Mouse (Mus musculus): ENCODE results near the gene Acsl1.

Acsl1 gene

GRCm38 (mm10) chr8:46503072-46503695 lies 32.3 kb downstream of the Acsl1 start:
- no peak for DNase-seq (ENCODE audit: extremely low read depth, low read depth, low spot score)

DNA sequence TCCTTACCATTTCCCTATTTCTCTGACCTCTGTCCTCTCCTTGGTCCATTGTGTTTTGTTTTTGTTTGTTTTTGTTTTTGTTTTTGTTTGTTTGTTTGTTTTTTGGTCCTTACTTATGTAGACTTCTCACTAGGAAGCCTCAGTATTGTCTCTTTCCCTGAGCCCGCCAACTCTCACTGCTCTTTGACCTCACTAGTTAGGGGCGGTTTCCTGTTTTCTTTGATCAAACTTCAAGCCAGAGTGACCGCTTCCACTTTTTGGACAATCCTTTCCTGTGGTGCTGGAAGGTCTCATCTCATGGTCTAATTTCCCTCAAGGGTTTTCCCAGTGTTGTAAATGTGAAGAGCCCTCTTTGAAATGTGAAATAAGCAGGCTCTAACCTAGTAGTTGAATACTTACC lies 33.4 kb downstream of the Acsl1 start:
- DNase-seq (ENCODE audit: extremely low read depth, low read depth, low spot score): no peak

GRCm38 (mm10) chr8:46508488-46509395 lies 37.9 kb downstream of the Acsl1 start:
- no peak for DNase-seq (ENCODE audit: extremely low read depth, low read depth, low spot score)

DNA sequence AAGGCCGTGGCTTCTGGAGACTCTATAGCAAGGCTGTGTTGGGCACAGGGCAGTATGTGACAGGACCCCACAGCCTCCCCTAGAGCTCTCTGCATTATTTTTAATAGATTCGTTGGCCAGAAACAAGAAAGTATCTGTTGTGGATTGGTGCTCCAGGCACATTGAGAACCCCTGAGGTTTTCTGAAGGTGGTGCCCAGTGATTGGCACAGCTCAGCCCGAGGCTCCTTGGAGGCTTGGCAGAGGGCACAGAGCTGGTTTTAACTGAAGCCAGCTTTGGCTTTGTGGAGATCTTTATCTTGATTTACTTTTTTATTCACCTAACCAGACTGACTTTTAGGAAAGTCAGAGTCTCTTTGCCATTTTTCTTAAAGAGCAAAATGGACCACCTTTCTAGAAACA lies 38.6 kb downstream of the Acsl1 start:
- no peak for DNase-seq (ENCODE audit: extremely low read depth, low read depth, low spot score)

GRCm38 (mm10) chr8:46511336-46511735 lies 40.5 kb downstream of the Acsl1 start:
- no peak for DNase-seq (ENCODE audit: extremely low read depth, low read depth, low spot score)

DNA sequence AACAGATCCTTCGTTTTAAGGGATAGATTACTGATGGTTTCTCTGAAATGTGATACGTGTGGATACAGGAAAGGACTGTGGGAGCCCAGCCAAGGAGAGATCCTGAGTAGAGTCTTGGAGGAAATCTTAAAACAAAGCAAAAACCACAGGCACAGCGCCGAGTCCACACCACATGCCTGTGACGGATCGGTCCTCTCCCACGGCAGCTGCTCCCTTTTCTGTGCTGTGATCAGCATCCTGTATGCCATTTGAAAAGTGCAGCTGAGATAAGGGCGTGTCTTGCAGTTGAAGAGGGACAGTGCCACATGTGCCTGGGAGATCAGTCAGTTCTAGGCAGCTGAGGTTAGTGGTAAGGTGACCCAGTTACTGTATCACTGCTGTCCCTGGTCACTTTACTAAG lies 41.7 kb downstream of the Acsl1 start:
- DNase-seq (ENCODE audit: extremely low read depth, low read depth, low spot score): no peak

DNA sequence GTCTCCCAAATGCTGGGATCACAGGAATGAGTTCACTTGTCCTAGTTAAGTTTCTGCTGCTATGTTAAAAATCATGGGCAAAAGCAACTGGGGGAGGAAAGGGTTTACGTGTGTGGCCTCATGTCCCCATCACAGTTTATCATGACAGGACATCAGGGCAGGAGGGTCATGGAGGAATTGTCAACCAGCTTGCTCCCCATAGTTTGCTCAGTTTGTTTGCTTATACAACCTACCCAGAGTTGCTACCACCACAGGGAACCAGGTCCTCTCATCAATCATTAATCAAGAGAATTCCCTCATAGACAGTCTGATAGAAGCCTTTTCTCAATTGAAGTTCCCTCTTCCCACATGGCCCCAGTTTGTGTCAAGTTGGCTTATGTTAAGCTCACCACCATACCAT lies 43.2 kb downstream of the Acsl1 start:
- no peak for DNase-seq (ENCODE audit: extremely low read depth, low read depth, low spot score)

DNA sequence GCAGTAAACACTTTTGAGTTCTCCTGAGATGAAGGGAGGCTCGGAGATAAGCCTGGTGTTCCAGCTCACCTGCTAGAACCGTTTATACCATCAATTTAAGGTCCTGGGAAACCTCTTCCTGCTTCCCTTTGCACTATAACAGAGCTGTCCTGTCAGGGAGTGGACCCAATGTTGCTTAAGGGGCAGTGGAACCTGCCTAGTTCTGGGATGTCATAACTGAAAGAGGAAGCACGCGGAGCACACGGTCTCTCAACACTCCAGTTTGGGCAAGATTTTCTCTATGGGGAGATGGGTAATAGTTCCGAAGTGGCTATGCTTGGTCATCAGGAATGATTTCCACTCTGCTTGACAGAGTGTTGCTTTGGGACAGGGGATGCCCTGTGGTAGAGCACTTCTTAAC lies 49.8 kb downstream of the Acsl1 start:
- DNase-seq (ENCODE audit: extremely low read depth, low read depth, low spot score): no peak

DNA sequence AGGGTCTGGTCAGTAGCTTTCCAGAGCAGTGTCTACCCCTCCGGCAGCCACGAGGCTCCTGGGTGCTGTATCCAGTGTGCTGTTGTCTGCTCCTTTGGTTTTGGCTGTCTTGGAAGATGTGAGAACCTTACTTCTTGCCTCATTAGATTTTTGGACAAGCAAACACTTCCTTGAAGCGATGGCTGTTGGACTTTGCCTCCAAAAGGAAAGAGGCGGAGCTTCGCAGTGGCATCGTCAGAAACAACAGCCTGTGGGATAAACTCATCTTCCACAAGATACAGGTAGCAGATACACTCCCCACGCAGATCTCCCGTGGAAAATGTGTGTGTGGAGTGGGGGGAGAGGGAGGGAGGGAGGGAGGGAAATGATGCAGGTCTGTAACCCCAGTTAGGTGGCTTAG lies 55.3 kb downstream of the Acsl1 start:
- DNase-seq (ENCODE audit: extremely low read depth, low read depth, low spot score): no peak

DNA sequence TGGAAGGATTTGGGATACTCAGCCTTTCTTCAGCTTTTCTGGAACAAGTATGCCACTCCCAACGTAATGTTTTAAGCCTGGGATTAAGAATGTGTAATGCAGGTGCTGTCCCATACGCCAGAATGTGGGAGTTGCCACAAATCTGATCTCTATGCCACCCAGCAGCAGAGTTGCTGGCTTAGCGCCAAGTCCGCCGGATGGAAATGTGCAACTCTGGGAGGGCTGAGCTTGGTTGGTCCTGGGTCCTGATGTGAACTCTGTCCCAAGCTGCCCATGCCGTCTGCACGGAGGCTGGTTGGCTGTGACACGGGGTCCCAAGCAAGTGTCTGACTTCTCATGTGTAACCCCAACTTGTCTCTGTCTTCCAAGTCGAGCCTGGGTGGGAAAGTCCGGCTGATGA lies 56.0 kb downstream of the Acsl1 start:
- DNase-seq (ENCODE audit: extremely low read depth, low read depth, low spot score): no peak

DNA sequence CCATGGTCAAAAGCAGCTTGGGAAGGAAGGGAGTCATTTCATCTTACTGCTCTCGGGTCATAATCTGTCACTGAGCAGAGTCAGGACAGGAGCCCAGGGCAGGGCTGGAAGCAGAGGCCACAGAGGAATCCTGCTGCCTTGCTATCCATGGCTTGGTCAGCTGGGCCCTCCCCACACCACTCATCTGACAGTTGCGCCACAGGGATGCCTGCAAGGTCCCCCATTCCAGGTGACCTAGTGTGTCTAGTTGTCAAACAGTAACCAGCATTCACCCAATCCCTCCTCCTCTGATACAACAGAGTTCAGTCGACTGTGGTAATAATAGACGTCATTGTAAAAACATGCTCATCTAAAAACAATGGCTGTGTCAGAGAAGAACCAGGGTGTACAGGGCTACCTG lies 58.7 kb downstream of the Acsl1 start:
- no peak for DNase-seq (ENCODE audit: extremely low read depth, low read depth, low spot score)

GRCm38 (mm10) chr8:46530541-46530940 lies 59.7 kb downstream of the Acsl1 start:
- DNase-seq (ENCODE audit: extremely low read depth, low read depth, low spot score): no peak

GRCm38 (mm10) chr8:46533926-46534325 lies 63.1 kb downstream of the Acsl1 start:
- no peak for DNase-seq (ENCODE audit: extremely low read depth, low read depth, low spot score)

GRCm38 (mm10) chr8:46539701-46540100 lies 68.9 kb downstream of the Acsl1 start:
- no peak for DNase-seq (ENCODE audit: extremely low read depth, low read depth, low spot score)

- no peak for DNase-seq (ENCODE audit: extremely low read depth, low read depth, low spot score)
Observed at GRCm38 (mm10) chr8:46543191-46543590, 72.4 kb downstream of the Acsl1 start.

- DNase-seq (ENCODE audit: extremely low read depth, low read depth, low spot score): no peak
Observed at GRCm38 (mm10) chr8:46543662-46544061, 72.8 kb downstream of the Acsl1 start.

DNA sequence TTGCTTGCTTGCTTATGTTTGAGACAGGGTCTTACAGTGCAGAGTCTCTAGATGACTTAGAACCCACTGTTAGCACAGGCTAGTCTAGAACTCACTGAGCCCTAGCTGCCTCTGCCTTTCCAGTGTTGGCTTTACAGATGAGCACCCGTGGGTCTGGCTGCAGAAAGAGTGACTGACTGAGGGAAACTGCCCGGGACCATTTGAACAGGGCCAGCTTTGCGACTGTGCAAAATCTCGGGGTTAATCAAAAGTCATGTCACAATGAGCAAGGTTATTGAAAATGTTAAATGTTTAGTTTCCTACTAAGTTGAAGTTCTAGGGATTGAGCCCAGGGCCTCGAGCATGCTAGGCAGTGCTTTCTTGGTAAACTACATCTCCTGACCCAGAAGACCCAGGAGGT lies 75.0 kb downstream of the Acsl1 start:
- DNase-seq (ENCODE audit: extremely low read depth, low read depth, low spot score): no peak

DNA sequence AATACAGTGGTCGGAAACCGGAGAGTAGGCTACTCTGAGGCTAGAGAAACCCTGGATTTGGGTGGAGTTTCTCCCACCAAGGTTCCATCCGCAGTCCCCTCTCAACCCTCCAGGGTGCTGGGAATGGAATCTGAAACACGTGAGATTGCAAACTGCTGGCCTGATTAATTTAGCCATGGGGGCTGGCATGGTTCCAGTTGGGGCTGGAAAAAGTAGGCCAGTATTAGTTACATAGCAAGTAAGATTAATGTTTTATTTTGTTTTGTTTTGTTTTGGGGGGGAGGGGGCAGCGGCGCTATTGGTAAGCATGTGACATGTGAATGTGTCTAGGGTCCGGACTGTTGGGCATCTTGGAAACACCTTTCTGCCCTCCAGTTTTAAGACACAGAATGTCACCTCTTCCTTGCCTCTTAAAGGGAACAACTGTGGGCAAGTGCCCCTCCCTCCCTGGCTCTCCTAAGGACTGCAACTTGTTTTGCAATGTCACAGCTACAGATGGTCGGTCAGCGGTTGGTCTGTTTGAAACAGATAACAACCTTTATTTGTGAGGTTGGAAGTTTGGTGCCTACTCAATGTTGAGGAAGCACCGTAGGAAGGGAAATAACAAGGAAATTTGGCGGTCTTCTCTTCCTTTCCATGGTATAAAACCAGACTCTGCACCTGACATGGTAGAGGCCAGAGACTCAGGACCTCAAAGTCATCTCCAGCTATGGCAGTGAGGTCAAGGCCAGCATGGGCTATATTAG lies 75.8 kb downstream of the Acsl1 start:
- no peak for DNase-seq (ENCODE audit: extremely low read depth, low read depth, low spot score)

DNA sequence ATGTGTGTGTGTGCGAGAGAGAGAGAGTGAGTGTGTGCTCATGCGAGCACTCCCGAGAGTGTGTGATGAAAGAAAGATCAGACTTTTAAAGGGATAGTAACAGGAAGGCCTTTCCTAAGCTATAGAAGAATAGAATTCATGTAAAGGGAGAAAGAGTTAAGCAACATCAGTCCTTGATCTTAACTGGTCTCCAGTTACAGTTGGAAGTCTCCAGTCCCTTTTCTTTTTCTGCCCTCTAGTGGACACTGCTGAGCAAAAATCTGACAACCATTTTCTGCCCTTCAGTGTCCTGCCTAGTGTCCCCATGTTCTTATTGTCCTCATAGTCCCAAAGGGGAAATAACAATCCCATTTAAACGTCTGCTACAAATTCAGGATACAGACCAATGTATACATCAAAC lies 76.4 kb downstream of the Acsl1 start:
- DNase-seq (ENCODE audit: extremely low read depth, low read depth, low spot score): no peak

DNA sequence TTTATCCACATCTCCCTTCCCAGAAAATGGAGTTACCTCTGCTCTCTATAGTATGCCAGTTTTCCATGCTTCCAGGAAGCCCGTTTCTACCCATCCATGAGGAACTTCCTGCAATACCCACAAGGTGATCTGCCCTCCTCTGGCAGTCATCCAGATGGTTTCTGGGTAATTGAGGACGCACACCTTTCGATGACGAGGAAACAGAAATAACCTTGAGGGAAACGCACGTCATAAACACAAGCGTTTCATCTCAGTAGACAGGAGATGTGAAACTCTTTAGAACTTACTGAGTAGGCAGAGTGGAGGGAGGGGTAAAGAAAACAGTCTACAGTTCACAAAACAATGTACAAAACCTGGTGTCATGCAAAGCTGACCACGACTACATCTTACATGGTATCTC lies 79.2 kb downstream of the Acsl1 start:
- DNase-seq (ENCODE audit: extremely low read depth, low read depth, low spot score): no peak

- DNase-seq (ENCODE audit: extremely low read depth, low read depth, low spot score): no peak
Observed at GRCm38 (mm10) chr8:46551029-46551428, 80.2 kb downstream of the Acsl1 start.
